Mouse (Mus musculus): ENCODE results near the gene Nrxn1.

Gene Nrxn1

GRCm38 (mm10) chr17:90451384-90451783 is 641.5 kb downstream of the Nrxn1 start:
- no peak for DNase-seq (ENCODE audit: low spot score in 2 of 2)

- DNase-seq (ENCODE audit: low spot score in 2 of 2) = no peak
Measured at GRCm38 (mm10) chr17:90443067-90443466, 649.8 kb downstream of the Nrxn1 start.

DNA sequence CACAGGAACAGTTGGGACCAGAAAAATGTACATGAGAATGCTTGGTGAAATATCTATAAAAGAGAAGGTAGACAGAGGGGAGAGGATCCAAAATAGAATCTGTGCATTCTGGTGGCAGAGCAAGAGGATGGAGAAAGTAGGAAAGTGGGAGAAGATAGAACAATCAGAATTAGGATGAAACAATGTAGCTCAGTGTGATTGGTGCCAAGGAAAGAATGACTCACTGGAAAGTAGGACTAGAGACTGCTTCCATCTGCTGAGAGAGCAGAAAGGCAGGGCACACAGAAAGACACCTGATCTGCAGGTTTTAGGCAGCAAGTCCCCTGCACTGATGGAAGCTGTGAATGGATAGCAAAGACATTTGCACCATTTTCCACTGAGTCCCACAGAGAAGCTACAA is 657.0 kb downstream of the Nrxn1 start:
- peak in 1 of 2 experiments; percentile 55 for DNase-seq (ENCODE audit: low spot score in 2 of 2)

DNA sequence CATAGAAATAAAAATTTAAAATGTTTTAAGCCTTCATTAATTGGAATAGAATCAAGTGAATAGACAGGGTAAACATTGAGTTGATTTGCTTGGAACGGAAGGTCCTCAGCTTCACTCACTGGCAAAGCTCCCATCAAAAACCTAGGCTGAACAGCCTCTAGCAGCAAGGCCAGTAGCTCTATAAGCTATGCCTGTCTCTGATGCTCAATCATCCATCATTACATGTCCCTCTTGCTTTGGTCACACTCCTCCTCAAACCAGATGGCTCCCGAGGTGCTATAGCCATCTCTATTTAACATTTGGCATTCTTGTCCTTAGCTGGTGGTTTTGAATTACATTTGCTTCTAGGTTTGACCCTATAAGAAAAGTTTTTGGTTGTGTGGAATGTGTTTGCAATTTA is 657.5 kb downstream of the Nrxn1 start:
- DNase-seq (ENCODE audit: low spot score in 2 of 2) = no peak

DNA sequence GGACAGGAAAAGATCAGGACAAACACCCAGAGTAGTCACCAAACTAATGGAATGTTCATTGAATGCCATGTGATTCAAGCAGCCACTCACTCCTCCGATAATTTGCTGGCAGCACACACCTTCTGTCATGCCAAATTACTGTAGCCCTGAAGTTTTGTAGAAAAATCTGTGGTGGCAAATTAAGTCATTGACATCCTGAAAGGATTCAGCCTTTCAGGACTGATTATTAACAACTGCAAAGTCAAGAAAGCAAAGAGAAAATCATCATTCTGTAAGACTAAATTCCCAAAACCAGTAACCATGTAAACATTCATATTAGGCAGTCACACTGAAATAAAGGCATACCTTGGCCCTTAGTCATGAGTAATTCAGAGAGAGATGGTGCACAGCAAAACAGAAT is 662.7 kb downstream of the Nrxn1 start:
- DNase-seq (ENCODE audit: low spot score in 2 of 2) = no peak

DNA sequence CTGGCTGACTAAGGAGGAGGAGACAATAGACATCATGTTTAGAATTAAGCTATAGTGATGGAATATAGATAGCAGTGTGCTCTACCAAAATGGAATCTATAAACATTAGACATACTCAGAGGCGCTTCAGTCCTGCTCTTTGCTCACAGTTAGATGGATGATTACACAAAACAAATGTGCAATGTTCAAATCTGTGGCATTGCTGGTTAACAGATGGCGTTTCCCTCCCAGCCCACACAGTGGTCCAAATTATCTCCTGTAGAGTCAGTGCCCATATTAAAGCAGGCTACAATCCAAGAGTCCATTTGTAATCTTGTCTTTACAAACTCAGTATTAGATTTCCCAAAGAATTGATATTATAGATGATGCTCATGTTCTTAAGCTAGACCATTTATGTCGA is 666.9 kb downstream of the Nrxn1 start:
- peak in 1 of 2 experiments; percentile 49 for DNase-seq (ENCODE audit: low spot score in 2 of 2)

GRCm38 (mm10) chr17:90422591-90422990 is 670.3 kb downstream of the Nrxn1 start:
- no peak for DNase-seq (ENCODE audit: low spot score in 2 of 2)

DNA sequence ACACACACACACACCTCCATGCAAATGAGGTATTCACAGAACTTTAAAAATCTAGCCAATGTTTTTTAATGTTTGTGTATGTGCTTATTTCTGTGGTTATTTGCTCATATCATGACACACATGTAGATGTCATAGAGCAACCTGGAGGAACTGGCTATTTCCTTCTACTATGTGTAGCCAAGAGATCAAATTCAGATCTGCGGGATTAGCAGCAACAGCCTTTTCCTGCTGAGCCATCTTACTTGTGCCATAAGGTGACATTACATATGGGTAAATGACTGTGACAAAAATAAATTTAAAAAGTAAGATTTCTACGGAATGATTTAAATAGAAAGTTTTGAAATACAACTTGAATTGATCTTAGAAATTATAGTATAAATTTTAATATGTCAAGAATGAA is 672.1 kb downstream of the Nrxn1 start:
- no peak for DNase-seq (ENCODE audit: low spot score in 2 of 2)

- no peak for DNase-seq (ENCODE audit: low spot score in 2 of 2)
Measured at GRCm38 (mm10) chr17:90419615-90420014, 673.3 kb downstream of the Nrxn1 start.

- no peak for DNase-seq (ENCODE audit: low spot score in 2 of 2)
Measured at GRCm38 (mm10) chr17:90396357-90396756, 696.5 kb downstream of the Nrxn1 start.

GRCm38 (mm10) chr17:90394606-90395005 is 698.3 kb downstream of the Nrxn1 start:
- DNase-seq (ENCODE audit: low spot score in 2 of 2) = no peak

DNA sequence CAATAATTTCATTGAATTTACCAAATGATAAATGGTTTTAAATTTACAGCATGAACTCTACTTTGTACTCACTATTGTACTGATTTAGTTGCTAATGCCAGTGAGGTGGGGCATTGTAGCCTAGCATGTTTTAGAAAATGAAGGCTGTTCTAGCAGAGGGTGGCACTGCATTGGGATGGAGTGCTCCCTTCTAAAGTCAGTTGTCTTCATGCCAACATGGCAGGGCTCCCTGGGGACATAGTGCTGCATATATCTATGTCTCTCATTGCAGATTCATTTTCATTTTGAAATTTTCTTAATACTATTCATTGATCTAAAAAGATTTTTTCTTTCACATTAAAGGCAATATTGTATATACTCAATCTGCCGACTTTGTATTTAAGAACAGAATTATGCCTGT is 700.1 kb downstream of the Nrxn1 start:
- DNase-seq (ENCODE audit: low spot score in 2 of 2) = no peak

GRCm38 (mm10) chr17:90390316-90391212 is 702.3 kb downstream of the Nrxn1 start:
- no peak for DNase-seq (ENCODE audit: low spot score in 2 of 2)

DNA sequence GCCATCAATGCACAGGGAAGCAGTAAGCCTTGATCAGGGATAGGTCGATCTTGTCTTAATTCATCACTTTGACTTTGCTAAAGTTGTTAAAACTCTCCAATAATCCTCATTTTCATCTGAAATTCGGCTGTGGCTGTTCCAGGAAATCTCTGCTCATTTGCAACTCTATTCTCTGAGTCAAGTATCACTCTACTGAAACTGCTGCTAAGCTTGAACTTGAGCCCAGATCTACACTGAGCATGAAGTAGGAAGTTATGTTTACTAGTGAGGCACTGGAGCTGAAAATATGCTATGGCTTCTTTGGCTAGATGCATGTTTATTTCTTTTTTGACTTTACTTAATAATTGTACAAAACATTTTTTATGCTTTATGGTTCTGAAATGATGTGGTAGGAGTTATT is 708.0 kb downstream of the Nrxn1 start:
- DNase-seq (ENCODE audit: low spot score in 2 of 2) = peak in 1 of 2 experiments; percentile 48

- DNase-seq (ENCODE audit: low spot score in 2 of 2) = no peak
Measured at GRCm38 (mm10) chr17:90382496-90383443, 710.1 kb downstream of the Nrxn1 start.

DNA sequence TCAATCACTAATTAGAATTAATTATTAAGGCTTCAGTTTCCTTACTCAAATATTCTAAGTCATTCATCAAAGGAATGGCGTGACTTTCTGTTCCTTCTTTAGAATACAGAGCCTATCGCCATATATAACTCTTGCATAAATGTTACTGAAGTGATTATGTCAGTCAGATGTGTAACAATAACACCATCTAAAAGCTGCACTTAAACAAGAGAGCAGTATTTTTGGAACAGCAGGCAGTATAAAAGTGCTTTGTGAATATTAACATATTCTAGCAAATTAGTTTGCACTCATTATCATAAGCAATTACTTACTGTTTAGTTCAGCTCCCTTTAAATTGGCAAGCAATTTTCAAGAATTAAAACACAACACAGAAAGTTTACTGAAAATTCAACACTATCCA is 716.3 kb downstream of the Nrxn1 start:
- DNase-seq (ENCODE audit: low spot score in 2 of 2) = no peak

DNA sequence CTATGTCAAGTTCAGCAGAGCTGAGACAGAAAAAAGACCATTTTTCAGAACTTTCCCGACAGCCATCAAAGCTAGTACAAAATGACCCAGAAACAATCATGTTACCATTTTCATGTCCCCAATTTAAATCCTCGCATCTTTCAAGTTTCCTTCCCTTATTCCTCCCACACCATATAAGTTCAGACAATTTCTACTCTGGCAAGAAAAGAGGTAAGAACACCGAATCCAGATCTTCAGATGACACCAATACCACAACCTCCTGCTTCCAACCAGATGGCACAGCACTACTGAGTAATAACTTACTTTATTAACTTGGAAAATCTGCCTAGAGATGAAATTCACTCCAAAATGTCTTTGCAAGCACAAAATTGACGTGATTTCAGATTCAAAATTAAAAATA is 730.7 kb downstream of the Nrxn1 start:
- no peak for DNase-seq (ENCODE audit: low spot score in 2 of 2)

- DNase-seq (ENCODE audit: low spot score in 2 of 2) = no peak
Measured at GRCm38 (mm10) chr17:90349385-90350095, 743.3 kb downstream of the Nrxn1 start.

GRCm38 (mm10) chr17:90346735-90347475 is 746.0 kb downstream of the Nrxn1 start:
- no peak for DNase-seq (ENCODE audit: low spot score in 2 of 2)

GRCm38 (mm10) chr17:90333445-90333844 is 759.4 kb downstream of the Nrxn1 start:
- peak in 1 of 2 experiments; percentile 45 for DNase-seq (ENCODE audit: low spot score in 2 of 2)

DNA sequence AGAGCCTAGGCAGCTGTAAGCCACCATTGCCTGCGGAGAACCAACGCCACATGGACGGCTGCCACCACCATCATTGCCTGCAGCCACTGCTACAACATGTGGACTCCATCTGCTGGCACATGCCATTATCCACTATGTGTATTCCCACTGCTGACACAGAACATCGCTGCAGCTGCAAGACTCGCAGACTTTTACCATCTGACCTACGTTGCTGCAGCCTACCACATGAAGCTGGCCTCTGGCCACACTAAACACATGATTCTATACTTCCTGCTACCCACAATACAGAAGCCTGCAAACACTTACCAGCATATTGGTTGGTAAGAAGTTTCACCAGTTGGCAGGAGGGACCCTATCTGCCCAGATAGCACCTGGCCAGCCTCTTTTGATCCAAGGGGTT is 769.2 kb downstream of the Nrxn1 start:
- DNase-seq (ENCODE audit: low spot score in 2 of 2) = no peak

Data from frontal cortex, postnatal 36 days (tissue).